Mouse (Mus musculus): ENCODE data around the gene Cyp4a31.
"Not testable (repeated sequence)": the region's sequence is repeated elsewhere in the genome, so short reads cannot be mapped to it uniquely, and the experiment has no call there.

Gene Cyp4a31

DNA sequence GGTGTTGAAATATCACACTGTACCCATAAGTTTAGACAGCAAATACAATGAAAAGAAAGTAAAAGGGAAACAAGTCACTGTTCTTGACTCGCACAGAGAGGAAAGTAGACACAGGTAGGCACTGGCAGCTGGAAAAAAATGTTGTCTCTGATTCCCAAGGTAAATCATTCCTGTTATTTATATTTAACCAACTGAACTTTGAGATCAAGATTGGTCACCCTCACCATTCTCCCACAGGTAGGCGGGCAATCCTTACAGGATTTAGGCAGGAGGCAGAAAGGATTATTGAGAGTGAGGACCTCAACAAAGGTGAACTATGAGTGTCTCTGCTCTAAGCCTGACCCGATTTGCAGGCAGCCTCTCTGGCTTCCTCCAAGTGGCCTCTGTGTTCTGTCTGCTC lies at the start of gene Cyp4a31:
Cyp4a31 (plus strand) TSS at position 249 of the 400 bp plus-strand sequence.
- DNase-seq (ENCODE audit: low spot score): no peak

GRCm38 (mm10) chr4:115513964-115514363 lies 49.5 kb upstream of the Cyp4a31 start:
- not testable (repeated sequence) for DNase-seq (ENCODE audit: low spot score)

DNA sequence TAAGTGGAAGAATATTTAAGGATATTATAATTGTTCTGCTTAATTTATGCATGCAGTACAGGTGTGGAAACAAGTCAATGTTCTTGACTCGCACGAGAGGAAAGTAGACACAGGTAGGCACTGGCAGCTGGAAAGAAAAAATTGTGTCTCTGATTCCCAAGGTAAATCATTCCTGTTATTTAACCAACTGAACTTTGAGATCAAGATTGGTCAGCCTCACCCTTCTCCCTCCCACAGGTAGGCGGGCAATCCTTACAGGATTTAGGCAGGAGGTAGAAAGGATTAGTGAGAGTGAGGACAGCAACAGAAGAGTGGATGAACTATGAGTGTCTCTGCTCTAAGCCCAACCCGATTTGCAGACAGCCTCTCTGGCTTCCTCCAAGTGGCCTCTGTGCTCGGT lies 45.4 kb upstream of the Cyp4a31 start, which contains the start of gene Cyp4a10:
Cyp4a10 (plus strand) TSS at position 265 of the 400 bp plus-strand sequence.
- DNase-seq (ENCODE audit: low spot score): not testable (repeated sequence)

GRCm38 (mm10) chr4:115519444-115519843 lies 44.0 kb upstream of the Cyp4a31 start:
- DNase-seq (ENCODE audit: low spot score): no peak

DNA sequence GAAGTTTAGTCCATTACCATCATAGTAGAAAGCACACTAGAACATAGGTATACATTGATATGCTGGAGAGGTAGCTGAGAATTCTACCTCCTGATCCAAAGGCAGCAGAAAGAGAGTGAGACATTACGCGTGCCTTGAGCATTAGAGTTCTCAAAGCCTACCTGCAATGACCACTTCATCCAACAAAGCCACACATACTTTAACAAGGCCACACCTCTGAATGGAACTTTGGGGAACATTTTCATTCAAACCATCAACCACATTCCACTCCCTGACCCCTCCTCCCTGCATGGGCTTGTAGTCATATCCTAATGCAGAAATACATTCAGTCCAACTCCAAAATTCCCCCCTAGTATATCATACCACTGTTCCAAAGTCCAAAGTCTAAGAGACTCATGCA lies 41.7 kb upstream of the Cyp4a31 start:
- DNase-seq (ENCODE audit: low spot score): no peak

DNA sequence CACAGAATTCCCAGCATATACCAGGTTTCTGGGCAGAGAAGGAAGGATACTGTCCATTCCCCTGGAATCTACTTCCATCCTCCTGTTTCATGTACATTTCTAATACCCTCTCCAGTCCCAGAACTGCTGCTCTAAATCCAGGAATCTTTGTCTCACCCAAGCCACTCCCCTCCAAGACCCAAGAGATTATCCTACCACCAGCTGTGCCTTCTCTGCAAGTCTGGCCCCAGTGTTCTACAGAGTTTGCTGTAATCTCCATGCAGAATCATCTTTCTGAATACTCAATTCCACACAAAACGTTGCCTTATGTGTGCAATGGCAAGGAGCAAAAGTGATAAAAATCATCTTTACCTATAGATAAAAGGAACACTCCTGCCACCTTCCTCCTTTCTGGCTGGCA lies 18.3 kb upstream of the Cyp4a31 start:
- DNase-seq (ENCODE audit: low spot score): no peak

DNA sequence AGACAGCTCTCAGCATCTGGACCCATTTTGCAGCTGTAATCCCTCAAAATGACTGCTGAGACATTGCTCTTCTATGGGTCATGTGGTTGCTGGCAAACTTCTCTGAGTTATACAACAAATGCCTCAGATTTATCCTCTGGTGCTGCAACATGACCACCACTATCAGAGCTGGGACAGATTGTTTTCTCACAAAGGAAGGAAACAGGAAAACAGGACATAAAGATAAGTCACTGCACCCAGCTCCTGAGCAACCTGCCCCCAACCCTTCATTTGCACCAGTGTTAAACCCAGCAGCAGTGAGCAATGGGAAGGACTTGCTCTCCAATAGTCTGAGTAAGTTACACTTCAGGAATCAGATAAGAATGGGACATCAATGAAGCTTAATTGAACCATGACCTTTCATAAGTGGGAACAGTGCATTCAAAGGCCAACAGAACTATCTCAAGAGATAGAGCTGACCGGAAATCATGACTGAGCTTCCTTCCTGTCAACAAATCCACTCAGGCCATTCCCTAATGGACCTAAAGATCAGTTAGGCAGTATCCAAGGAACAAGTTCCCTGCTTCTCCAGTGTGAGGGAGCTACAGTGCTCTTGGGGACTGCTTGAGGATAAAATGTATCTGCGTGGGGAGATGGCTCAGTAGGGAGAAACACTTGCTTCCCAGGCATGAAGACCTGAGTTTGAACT lies 17.2 kb upstream of the Cyp4a31 start:
- DNase-seq (ENCODE audit: low spot score): no peak

- no peak for DNase-seq (ENCODE audit: low spot score)
Observed at GRCm38 (mm10) chr4:115552726-115553125, 10.7 kb upstream of the Cyp4a31 start.

- no peak for DNase-seq (ENCODE audit: low spot score)
Observed at GRCm38 (mm10) chr4:115555513-115555912, 7.9 kb upstream of the Cyp4a31 start.

DNA sequence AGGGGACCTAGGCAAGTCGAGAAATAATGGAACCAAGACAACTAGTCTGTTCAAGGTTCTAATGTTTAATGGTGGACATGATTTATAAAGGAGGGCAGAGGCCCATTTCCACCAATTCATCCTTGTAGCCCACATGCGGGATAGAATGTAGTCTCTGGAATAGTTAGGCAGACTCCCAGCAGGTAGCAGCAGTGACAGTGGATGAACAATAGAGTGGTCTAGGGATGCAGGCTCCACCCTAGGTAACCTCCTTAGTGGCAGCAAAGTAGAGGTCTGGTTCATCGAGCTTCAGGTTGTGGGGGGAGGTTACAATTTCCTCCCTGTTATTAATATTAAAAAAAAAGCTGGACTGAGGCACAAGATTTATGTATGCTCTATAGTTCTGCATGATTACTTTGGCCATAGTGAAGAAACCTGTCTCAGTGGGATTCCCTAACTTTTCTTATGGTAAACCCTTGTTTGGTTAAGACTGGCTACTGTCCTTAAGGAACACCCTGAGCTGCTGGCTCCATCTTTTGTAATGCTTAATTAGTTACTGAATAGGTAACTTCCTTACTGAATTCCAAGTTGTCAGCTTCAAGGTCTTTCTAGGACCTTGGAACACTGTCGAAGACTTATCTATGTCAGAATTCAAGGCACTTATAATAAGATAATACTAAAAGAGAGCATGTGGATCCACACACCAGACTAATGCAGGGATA lies 5.4 kb upstream of the Cyp4a31 start:
- no peak for DNase-seq (ENCODE audit: low spot score)

DNA sequence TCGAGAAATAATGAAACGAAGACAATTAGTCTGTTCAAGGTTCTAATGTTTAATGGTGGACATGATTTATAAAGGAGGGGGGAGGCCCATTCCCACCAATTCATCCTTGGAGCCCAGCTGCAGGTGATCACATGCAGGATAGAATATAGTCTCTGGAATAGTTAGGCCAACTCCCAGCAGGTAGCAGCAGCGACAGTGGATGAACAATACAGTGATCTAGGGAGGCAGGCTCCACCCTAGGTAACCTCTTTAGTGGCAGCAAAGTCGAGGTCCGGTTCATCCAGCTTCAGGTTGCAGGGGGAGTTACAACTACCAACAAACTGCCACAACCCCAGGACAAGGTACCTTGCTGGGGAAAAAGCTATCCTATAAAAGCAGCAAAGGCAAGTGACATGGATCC lies 2.2 kb upstream of the Cyp4a31 start:
- not testable (repeated sequence) for DNase-seq (ENCODE audit: low spot score)

DNA sequence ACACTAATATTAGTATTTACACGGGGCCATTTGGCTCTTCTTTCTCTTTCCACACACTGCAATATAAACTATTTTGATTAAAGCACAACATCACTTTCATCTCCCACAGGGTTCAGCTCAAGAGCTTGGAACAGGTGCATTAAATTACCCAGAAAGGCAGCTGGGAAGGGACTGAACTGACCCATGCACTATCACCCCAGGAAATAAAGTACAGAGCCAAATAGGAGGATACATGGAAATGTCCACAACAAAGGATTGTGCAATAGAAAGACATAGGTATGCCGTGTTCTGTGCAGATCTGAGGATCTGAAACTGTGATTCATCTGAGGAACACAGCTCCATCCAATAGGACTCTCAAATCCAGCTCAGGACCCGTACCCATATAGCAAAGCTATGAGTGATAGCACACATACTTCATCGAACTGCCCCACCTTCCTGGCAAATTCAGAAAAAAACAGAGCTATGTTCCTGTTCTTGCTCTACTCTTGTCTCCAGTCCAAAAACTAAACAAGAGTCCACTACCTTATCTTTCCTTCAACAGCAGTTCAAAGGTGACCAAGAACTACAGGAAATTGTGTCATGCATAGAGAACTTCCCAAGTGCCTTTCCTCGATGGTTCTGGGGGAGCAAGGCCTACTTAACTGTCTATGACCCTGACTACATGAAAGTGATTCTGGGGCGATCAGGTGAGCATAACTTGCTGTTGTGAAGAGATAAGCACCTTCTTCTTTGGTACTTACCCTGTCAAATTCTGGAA lies 1.2 kb downstream of the Cyp4a31 start:
- DNase-seq (ENCODE audit: low spot score): not testable (repeated sequence)

DNA sequence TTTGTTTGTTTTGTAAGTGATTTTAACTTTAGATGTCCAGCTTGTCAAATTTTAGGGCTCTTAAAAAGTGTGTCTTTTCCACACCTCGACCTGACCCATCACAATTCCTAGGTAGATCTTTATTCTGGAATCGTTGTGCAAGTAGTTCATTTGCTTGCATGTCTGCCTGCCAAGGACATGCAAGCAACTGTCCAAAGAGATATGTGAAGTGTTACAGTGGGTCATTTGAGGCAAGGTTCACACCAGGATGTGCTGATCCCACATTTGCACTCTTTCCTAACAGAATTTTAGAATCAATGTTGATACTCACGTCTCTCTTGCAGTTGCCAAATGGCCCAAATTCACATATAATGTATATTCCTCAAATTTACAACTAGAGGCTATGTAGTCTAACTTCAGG lies 11.8 kb downstream of the Cyp4a31 start:
- no peak for DNase-seq (ENCODE audit: low spot score)

DNA sequence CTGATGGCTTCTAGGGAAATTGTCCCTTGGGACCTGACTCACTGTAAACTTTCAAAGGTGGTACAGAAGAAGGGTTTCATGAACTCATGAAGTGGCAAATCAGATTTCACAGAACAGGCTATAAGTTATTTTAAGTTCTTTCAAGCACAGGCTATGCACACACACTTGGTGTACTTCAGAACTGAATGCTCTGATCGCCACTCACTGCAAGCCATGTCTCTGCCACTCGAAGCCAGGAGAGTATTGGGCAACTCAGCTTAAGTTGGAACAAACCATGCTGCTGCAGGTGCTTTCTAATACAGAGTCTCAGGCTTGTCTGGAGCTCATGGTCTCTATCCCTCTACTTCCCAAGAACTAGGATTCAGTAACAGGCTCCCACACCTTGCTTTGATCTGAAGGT lies 12.3 kb downstream of the Cyp4a31 start:
- DNase-seq (ENCODE audit: low spot score): no peak

GRCm38 (mm10) chr4:115583036-115583435 lies 19.6 kb downstream of the Cyp4a31 start:
- DNase-seq (ENCODE audit: low spot score): no peak

- no peak for DNase-seq (ENCODE audit: low spot score)
Observed at GRCm38 (mm10) chr4:115596357-115596756, 32.9 kb downstream of the Cyp4a31 start.

DNA sequence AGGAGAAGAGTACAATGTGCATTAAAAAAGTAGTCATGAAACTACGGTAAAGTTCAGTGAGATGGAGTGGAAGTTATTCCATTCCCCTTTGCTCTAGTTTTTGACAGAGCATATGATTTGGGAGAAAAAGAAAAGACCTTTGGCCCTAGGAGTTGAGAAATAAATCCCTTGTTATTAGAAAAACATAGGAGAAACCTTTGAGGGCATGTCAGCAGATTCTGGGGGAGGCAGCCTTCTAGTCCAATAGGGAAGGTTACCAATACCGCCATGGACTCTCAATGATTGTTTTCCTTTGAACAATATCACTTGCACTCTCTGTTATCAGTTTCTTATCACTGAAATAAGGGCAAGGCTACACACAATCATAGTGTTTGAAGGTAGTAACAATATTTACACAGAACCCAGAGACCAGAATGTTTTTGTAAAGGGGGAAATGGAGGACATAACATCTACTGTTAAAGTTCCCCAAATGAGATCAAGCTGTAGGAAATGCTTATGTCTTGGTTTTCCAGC lies 33.4 kb downstream of the Cyp4a31 start:
- no peak for DNase-seq (ENCODE audit: low spot score)

DNA sequence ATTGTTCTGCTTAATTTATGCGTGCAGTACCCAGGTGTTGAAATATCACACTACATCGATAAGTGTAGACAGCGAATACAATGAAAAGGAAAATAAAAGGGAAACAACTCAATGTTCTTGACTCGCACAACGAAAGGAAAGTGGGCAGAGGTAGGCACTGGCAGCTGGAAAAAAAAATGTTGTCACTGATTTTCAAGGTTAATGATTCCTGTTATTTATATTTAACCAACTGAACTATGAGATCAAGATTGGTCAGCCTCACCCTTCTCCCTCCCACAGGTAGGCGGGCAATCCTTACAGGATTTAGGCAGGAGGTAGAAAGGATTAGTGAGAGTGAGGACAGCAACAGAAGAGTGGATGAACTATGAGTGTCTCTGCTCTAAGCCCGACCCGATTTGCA lies 37.2 kb downstream of the Cyp4a31 start, which contains the start of gene Cyp4a32:
Cyp4a32 (plus strand) TSS at position 359 of the 400 bp plus-strand sequence.
- DNase-seq (ENCODE audit: low spot score): not testable (repeated sequence)

GRCm38 (mm10) chr4:115614005-115614404 lies 50.6 kb downstream of the Cyp4a31 start:
- no peak for DNase-seq (ENCODE audit: low spot score)

DNA sequence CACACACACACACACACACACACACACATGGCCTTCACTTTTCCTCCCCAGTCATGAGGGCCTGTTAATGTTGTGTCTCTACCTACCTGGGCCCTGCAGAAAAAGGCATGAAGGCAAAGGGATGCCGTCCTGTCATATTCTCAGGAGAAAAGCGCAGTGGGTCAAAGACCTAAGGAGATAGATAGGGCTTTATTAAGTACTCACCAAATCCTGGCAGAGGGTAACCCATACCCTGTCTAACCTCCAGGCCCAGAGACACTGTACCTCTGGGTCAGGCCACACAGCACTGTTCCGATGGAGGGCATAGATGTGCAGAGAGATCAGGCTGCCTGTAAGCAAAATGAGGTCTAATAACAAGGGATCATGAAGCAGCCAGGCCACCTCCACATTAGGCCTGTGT lies 62.1 kb downstream of the Cyp4a31 start:
- DNase-seq (ENCODE audit: low spot score): not testable (repeated sequence)

Measured in embryo, embryonic 10 days (tissue).